Mouse (Mus musculus): ENCODE measurements around the gene Klhl18. TPM values are rescaled to one million over a fixed set of nuclear protein-coding genes. Genes with fewer than 3 reads are reported as not detected.
"Not testable (repeated sequence)": the region's sequence is repeated elsewhere in the genome, so short reads cannot be mapped to it uniquely, and the experiment has no call there.

Gene Klhl18
- polyA plus RNA-seq, 1 experiment from 2014 or later = 9.0 TPM

DNA sequence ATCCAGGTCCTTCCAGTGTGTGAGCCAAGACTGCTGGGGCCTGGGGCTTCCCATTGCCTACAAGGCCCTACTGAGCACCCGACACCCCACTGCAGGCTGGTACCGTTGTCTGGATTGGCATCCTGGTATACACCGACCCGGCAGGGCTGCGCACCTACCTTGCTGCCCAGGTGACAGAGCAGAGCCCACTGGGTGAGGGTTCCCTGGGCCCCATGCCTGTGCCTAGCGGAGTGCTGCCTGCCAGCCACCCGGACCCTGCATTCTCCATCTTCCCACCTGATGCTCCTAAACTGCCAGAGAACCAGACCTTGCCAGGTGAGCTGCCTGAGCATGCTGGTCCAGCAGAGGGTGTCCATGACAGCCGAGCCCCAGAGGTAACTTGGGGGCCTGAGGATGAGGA is 97.1 kb downstream of the Klhl18 start:
- no peak overlapping the region for H3K27ac ChIP-seq
- no peak overlapping the region for H3K4me3 ChIP-seq
- H3K9me3 ChIP-seq = no peaks in the 10 kb centered on the region
- 95% methylated on average over 8 of the region's 8 CpGs for WGBS
- peaks cover 14% of the 10 kb centered on the region for H3K4me1 ChIP-seq
- 0 out of 2 replicates have a peak, but pooled peaks cover 15% of the 10 kb centered on the region for H3K27me3 ChIP-seq (ENCODE audit: insufficient read depth, poor library complexity, severe bottlenecking)
- H3K36me3 ChIP-seq = peaks cover 70% of the 10 kb centered on the region
- no peak for DNase-seq (ENCODE audit: low spot score)

DNA sequence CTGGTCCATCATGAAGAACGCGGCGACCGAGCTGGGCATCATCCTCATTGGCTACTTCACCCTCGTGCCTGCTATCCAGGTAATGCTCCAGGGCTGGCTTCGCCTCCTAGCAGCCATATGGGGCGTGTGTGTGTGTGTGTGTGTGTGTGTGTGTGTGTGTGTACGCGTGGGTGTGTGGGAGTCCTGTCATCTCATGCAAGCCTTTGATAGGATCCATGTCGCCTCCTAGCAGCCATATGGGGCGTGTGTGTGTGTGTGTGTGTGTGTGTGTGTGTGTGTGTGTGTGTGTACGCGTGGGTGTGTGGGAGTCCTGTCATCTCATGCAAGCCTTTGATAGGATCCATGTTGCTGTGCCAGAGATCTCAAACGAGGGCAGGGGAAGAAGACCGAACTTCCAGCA is 98.8 kb downstream of the Klhl18 start:
- WGBS = 78% methylated on average over 15 of the region's 15 CpGs
- not testable (repeated sequence) for H3K27ac ChIP-seq; H3K9me3 ChIP-seq; H3K4me3 ChIP-seq; DNase-seq (ENCODE audit: low spot score)
- peaks cover 16% of the 10 kb centered on the region for H3K4me1 ChIP-seq
- peaks cover 71% of the 10 kb centered on the region for H3K36me3 ChIP-seq
- H3K27me3 ChIP-seq (ENCODE audit: insufficient read depth, poor library complexity, severe bottlenecking) = 0 out of 2 replicates have a peak, but pooled peaks cover 15% of the 10 kb centered on the region

Other genes with a start within 250 kb of the Klhl18 start
- 0.24 and 0.65 TPM in 2 replicates for gene Cspg5, start 232.9 kb downstream of the Klhl18 start, polyA plus RNA-seq (2016; fragmentation: Nextera tagmentation; extraction: Ambion mirVana)
- 22.1 and 32.3 TPM in 2 replicates for gene Elp6, start 171.5 kb downstream of the Klhl18 start, polyA plus RNA-seq (2016; fragmentation: Nextera tagmentation; extraction: Ambion mirVana)
- gene Scap, start 143.4 kb downstream of the Klhl18 start, polyA plus RNA-seq (2016; fragmentation: Nextera tagmentation; extraction: Ambion mirVana) = 27.9 and 30.7 TPM in 2 replicates
- 14.6 and 18.4 TPM in 2 replicates for gene Ptpn23, start 68.5 kb downstream of the Klhl18 start, polyA plus RNA-seq (2016; fragmentation: Nextera tagmentation; extraction: Ambion mirVana)
- not detected in 2 replicates for gene Ngp, start 56.9 kb downstream of the Klhl18 start, polyA plus RNA-seq (2016; fragmentation: Nextera tagmentation; extraction: Ambion mirVana)
- 0.62 and 0.64 TPM in 2 replicates for gene Kif9, start 264 bp upstream of the Klhl18 start, polyA plus RNA-seq (2016; fragmentation: Nextera tagmentation; extraction: Ambion mirVana)
- 24.0 and 29.5 TPM in 2 replicates for gene Setd2, start 55.9 kb upstream of the Klhl18 start, polyA plus RNA-seq (2016; fragmentation: Nextera tagmentation; extraction: Ambion mirVana)
- gene Nradd, start 147.8 kb upstream of the Klhl18 start, polyA plus RNA-seq (2016; fragmentation: Nextera tagmentation; extraction: Ambion mirVana) = 28.5 and 32.3 TPM in 2 replicates
- gene Nbeal2, start 177.5 kb upstream of the Klhl18 start, polyA plus RNA-seq (2016; fragmentation: Nextera tagmentation; extraction: Ambion mirVana) = 2.4 and 3.1 TPM in 2 replicates
- 159 and 189 TPM in 2 replicates for gene Ccdc12, start 179.8 kb upstream of the Klhl18 start, polyA plus RNA-seq (2016; fragmentation: Nextera tagmentation; extraction: Ambion mirVana)